In the genomic region with DNA sequence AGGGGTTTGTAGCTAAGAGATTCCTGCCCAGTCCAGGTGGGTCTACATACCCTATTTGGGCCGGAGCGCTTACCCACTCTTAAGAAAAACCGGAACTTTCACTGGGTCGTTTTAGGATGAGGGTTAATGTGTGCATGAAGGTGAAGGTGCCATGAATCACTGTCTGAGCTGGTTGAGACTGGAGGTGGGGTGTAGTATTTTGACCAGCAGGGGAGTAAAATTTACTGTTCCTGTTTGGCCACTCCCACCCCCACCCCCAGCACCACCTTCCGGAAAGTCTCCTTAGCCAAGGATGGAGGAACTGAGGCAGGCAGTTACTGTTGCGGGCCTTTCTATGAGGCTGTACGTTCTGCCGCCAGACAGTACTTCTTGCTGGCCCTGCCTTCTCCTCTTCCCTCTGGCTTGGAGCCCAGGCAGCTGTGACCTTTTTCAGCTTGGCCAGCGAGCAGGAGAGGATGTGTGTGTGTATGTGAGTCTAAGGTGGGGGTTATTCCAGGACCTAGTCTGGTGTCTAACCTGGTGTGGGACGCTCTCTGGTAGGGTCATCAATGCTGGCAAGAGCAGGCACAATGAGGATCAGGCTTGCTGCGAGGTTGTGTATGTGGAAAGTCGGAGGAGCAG, we compare ENCODE assay signal across 8 mouse cellular contexts. TPM values are rescaled to one million over a fixed set of nuclear protein-coding genes. Genes with fewer than 3 reads are reported as not detected.
DNase-seq lines count a peak whose midpoint lies in the region; ATAC-seq lines count a peak whose summit lies in the region.

No protein-coding gene starts in this region.

- H3K4me1 ChIP-seq in embryonic facial prominence, embryonic 11.5 days (ENCODE audit: control insufficient read depth, insufficient read depth, low read length), result peaks cover 4% of the 10 kb centered on the region
- H3K4me1 ChIP-seq in heart, embryonic 15.5 days (replicated peaks), result peaks cover 43% of the 10 kb centered on the region
- H3K4me1 ChIP-seq in midbrain, embryonic 14.5 days (ENCODE audit: control insufficient read depth, insufficient read depth, low read length), result peaks cover 8% of the 10 kb centered on the region

- peaks cover 48% of the 10 kb centered on the region for H3K27me3 ChIP-seq in embryonic facial prominence, embryonic 11.5 days (ENCODE audit: control insufficient read depth, insufficient read depth, low read length)
- peaks cover 16% of the 10 kb centered on the region for H3K27me3 ChIP-seq in heart, embryonic 15.5 days
- peaks cover 77% of the 10 kb centered on the region for H3K27me3 ChIP-seq in midbrain, embryonic 14.5 days (ENCODE audit: control insufficient read depth, insufficient read depth, low read length)

- H3K36me3 ChIP-seq in embryonic facial prominence, embryonic 11.5 days (replicated peaks; ENCODE audit: control insufficient read depth, insufficient read depth, low read depth, low read length), result no peaks in the 10 kb centered on the region
- no peaks in the 10 kb centered on the region for H3K36me3 ChIP-seq in heart, embryonic 15.5 days
- H3K36me3 ChIP-seq in midbrain, embryonic 14.5 days (ENCODE audit: control insufficient read depth, insufficient read depth, low read length), result no peaks in the 10 kb centered on the region

- ATAC-seq in embryonic facial prominence, embryonic 11.5 days (replicated peaks; ENCODE audit: insufficient number of reproducible peaks, low FRiP score, low TSS enrichment, low read depth), result no peak
- peak; percentile 43 for ATAC-seq in heart, embryonic 15.5 days (replicated peaks; ENCODE audit: insufficient number of reproducible peaks, insufficient read depth, low FRiP score, low read depth)
- ATAC-seq in midbrain, embryonic 14.5 days (ENCODE audit: low FRiP score, low TSS enrichment), result no peak

- no peak overlapping the region for H3K4me3 ChIP-seq in embryonic facial prominence, embryonic 11.5 days (ENCODE audit: low read depth, low read length)
- H3K4me3 ChIP-seq in heart, embryonic 15.5 days, result peak overlapping the region; percentile 67
- no peak overlapping the region for H3K4me3 ChIP-seq in midbrain, embryonic 14.5 days (replicated peaks; ENCODE audit: low read depth, low read length)

- H3K9me3 ChIP-seq in embryonic facial prominence, embryonic 11.5 days (replicated peaks; ENCODE audit: control insufficient read depth, low read length), result no peaks in the 10 kb centered on the region
- no peaks in the 10 kb centered on the region for H3K9me3 ChIP-seq in heart, embryonic 15.5 days (replicated peaks)
- no peaks in the 10 kb centered on the region for H3K9me3 ChIP-seq in midbrain, embryonic 14.5 days (ENCODE audit: control insufficient read depth, low read length)

- WGBS in embryonic facial prominence, embryonic 11.5 days, result 15% methylated on average over 12 of the region's 12 CpGs
- WGBS in heart, embryonic 15.5 days, result 14% methylated on average over 12 of the region's 12 CpGs
- WGBS in midbrain, embryonic 14.5 days, result 14% methylated on average over 12 of the region's 12 CpGs

- peak overlapping the region; percentile 91; the same call in 1 of the 2 replicates for H3K4me2 ChIP-seq in embryonic facial prominence, embryonic 11.5 days (ENCODE audit: low read depth, low read length)
- H3K4me2 ChIP-seq in heart, embryonic 15.5 days, result peak overlapping the region; percentile 98
- H3K4me2 ChIP-seq in midbrain, embryonic 14.5 days (ENCODE audit: low read length), result no peak overlapping the region

- H3K27ac ChIP-seq in embryonic facial prominence, embryonic 11.5 days (replicated peaks; ENCODE audit: low read depth, low read length), result no peak overlapping the region
- H3K27ac ChIP-seq in heart, embryonic 15.5 days, result peak overlapping the region; percentile 91
- no peak overlapping the region for H3K27ac ChIP-seq in midbrain, embryonic 14.5 days (replicated peaks; ENCODE audit: low read depth, low read length)

- peak; percentile 32 for DNase-seq in Muller cell, postnatal 12 days (ENCODE audit: inconsistent ontology term)
- no peak for DNase-seq in embryonic facial prominence, embryonic 11.5 days (ENCODE audit: low spot score)
- DNase-seq in kidney, postnatal 25 days, result peak; percentile 80 to 88
- DNase-seq in midbrain, embryonic 14.5 days, result peak; percentile 22
- no peak for DNase-seq in frontal cortex, adult 2 months (ENCODE audit: extremely low spot score in 1 of 2, low spot score in 1 of 2)
- no peak for DNase-seq in embryo, embryonic 10.5 days (ENCODE audit: low spot score)
- DNase-seq in thymus, postnatal 0 days (ENCODE audit: low spot score), result no peak

- H3K9ac ChIP-seq in embryonic facial prominence, embryonic 11.5 days (replicated peaks; ENCODE audit: low read length), result no peak overlapping the region
- H3K9ac ChIP-seq in heart, embryonic 15.5 days, result peak overlapping the region; percentile 73
- H3K9ac ChIP-seq in midbrain, embryonic 14.5 days (replicated peaks; ENCODE audit: low read length), result no peak overlapping the region

RNA-seq across cellular contexts. Expression of gene Fam19a3, which starts 0.5 kb away (rescaled TPM):
- polyA plus RNA-seq in embryonic facial prominence, embryonic 11.5 days (2014; fragmentation: Nextera tagmentation; extraction: Ambion mirVana), result 0.13 TPM in 1 of 2 replicates, not detected in the other
- polyA plus RNA-seq in heart, embryonic 15.5 days (2015; fragmentation: Nextera tagmentation; extraction: Ambion mirVana), result 0.78 and 0.95 TPM in 2 replicates
- 0.05 TPM in 1 of 2 replicates, not detected in the other for polyA plus RNA-seq in midbrain, embryonic 14.5 days (2014; fragmentation: Nextera tagmentation; extraction: Ambion mirVana)
- 2.6 and 3.5 TPM in 2 replicates for polyA plus RNA-seq in frontal cortex, adult 2 months (2012; rRNA removed)
- polyA plus RNA-seq in thymus, postnatal 0 days (2015; fragmentation: Nextera tagmentation; extraction: Ambion mirVana), result not detected in 2 replicates

RNA-seq across cellular contexts. Expression of gene Ppm1j, which starts 1.3 kb away (rescaled TPM):
- polyA plus RNA-seq in embryonic facial prominence, embryonic 11.5 days (2014; fragmentation: Nextera tagmentation; extraction: Ambion mirVana), result 1.2 and 2.1 TPM in 2 replicates
- 33.6 and 33.9 TPM in 2 replicates for polyA plus RNA-seq in heart, embryonic 15.5 days (2015; fragmentation: Nextera tagmentation; extraction: Ambion mirVana)
- polyA plus RNA-seq in midbrain, embryonic 14.5 days (2014; fragmentation: Nextera tagmentation; extraction: Ambion mirVana), result 0.50 and 0.68 TPM in 2 replicates
- polyA plus RNA-seq in frontal cortex, adult 2 months (2012; rRNA removed), result 15.8 and 15.9 TPM in 2 replicates
- 1.9 and 2.3 TPM in 2 replicates for polyA plus RNA-seq in thymus, postnatal 0 days (2015; fragmentation: Nextera tagmentation; extraction: Ambion mirVana)

RNA-seq across cellular contexts. Expression of gene Rhoc, which starts 6.0 kb away (rescaled TPM):
- 127 and 129 TPM in 2 replicates for polyA plus RNA-seq in embryonic facial prominence, embryonic 11.5 days (2014; fragmentation: Nextera tagmentation; extraction: Ambion mirVana)
- 170 and 177 TPM in 2 replicates for polyA plus RNA-seq in heart, embryonic 15.5 days (2015; fragmentation: Nextera tagmentation; extraction: Ambion mirVana)
- polyA plus RNA-seq in midbrain, embryonic 14.5 days (2014; fragmentation: Nextera tagmentation; extraction: Ambion mirVana), result 30.9 and 40.2 TPM in 2 replicates
- 30.8 and 42.7 TPM in 2 replicates for polyA plus RNA-seq in frontal cortex, adult 2 months (2012; rRNA removed)
- polyA plus RNA-seq in thymus, postnatal 0 days (2015; fragmentation: Nextera tagmentation; extraction: Ambion mirVana), result 26.4 and 30.8 TPM in 2 replicates

RNA-seq across cellular contexts. Expression of gene Mov10, which starts 36.2 kb away (rescaled TPM):
- polyA plus RNA-seq in embryonic facial prominence, embryonic 11.5 days (2014; fragmentation: Nextera tagmentation; extraction: Ambion mirVana), result 36.4 and 47.8 TPM in 2 replicates
- polyA plus RNA-seq in heart, embryonic 15.5 days (2015; fragmentation: Nextera tagmentation; extraction: Ambion mirVana), result 24.4 and 34.9 TPM in 2 replicates
- 3.6 and 6.6 TPM in 2 replicates for polyA plus RNA-seq in midbrain, embryonic 14.5 days (2014; fragmentation: Nextera tagmentation; extraction: Ambion mirVana)
- 15.0 TPM in 2 replicates for polyA plus RNA-seq in frontal cortex, adult 2 months (2012; rRNA removed)
- 23.4 and 29.9 TPM in 2 replicates for polyA plus RNA-seq in thymus, postnatal 0 days (2015; fragmentation: Nextera tagmentation; extraction: Ambion mirVana)

Comparison
In these comparisons a context has a peak if more than half of its experiments do, and no peak if none do; other contexts are left out.
1. DNase-seq: peak in Muller cell, postnatal 12 days (single experiment), kidney, postnatal 25 days (2 of 2) and midbrain, embryonic 14.5 days (single experiment); none in embryonic facial prominence, embryonic 11.5 days (single experiment), frontal cortex, adult 2 months (0 of 2), embryo, embryonic 10.5 days (single experiment) and thymus, postnatal 0 days (single experiment).